Mouse (Mus musculus) T-cell, adult 66 days (primary cell): ENCODE measurements around the gene Ostn. TPM values are rescaled to one million over a fixed set of nuclear protein-coding genes. Genes with fewer than 3 reads are reported as not detected.

Experiments used
- total RNA-seq, 2 experiments: library from RNA; stranded (reverse); gene quantifications; 3 replicates in 1 of 2; 4 replicates in 1 of 2; pipeline ENCODE4 v1.2.4; 2023

The Ostn gene
- not detected for total RNA-seq

DNA sequence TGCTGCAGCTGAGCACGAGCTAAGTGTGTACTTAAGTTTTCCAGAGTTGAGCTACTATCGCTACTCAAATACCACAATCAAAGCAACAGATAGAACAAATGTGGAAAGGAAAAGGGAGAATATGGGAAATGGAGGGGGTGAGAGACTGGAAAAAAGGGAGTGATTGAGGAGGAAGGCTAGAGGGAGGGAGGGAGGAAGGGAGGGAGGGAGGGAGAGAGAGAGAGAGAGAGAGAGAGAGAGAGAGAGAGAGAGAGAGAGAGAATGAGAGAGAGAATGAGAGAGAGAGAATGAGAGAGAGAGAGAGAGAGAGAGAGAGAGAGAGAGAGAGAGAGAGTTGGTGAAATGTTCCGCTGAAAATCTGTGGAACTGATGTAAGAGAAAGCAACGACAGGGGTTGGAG lies at the start of gene Ostn:
TSS of gene Ostn (plus strand) at position 301 of the 400 bp plus-strand sequence.

DNA sequence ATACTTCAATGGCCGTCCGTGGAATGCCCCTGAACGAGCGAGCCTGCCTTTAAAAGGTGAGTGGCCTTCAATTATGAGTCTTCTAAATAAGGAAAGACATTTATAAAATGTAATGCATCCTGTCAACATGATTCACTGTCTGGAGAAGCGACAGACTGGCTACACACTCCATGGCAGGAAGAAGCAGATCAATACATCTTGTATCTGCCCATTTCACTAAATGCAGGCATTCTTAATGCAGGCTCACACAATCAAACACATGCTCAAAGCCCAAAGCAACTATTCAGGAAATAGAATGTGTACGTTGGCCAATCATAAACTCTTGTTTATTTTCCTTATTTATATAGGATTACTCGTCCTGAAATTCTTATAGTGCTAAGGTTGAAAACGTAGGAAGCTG lies 62.9 kb downstream of the Ostn start, which contains the start of gene Uts2b:
TSS of gene Uts2b (minus strand) at position 49 of the 400 bp plus-strand sequence.

GRCm38 (mm10) chr16:27388761-27389451 lies 81.6 kb downstream of the Ostn start, which contains the start of gene Ccdc50:
TSS of gene Ccdc50 (plus strand) at chr16:27388869.

Other genes starting within 250 kb of the Ostn start
- not detected for gene Uts2b, start 62.8 kb downstream of the Ostn start, total RNA-seq
- 10 to 100 TPM; 19.7 to 24.9 TPM for gene Ccdc50, start 81.4 kb downstream of the Ostn start, total RNA-seq